Mouse (Mus musculus): ENCODE measurements around the gene Ckap4. TPM values are rescaled to one million over a fixed set of nuclear protein-coding genes. Genes with fewer than 3 reads are reported as not detected.

Ckap4 gene
- total RNA-seq, 1 experiment: 86.8 TPM

DNA sequence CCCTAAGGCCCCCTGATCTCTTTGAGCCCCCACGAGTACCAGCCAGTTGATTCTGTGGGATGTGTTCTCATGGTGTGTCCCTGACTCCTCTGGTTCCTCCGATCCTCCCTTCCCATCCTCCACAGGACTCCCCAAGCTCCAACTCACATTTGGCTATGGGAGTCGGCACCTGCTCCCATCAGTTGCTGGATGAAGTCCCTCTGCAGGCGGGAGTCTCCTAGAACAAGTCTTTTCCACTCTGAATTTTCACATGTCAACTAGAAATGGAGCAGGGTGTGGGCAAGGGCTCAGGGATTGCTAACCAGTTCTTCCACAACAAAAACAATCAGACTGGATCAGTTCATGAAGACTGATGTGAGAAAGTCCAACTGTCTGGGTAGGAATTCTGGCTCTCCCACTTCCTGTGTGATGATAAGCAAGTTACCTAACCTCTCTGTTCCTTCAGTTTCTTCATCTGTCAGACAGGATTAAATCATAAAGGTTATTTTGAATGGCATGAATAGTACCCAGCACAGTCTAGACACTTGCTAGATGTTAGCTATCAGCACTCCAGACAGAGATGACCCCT lies 56.7 kb downstream of the Ckap4 start:
- Histone ChIP-seq H3K27ac (ENCODE audit: insufficient read depth, low read depth, low read length, poor library complexity, severe bottlenecking) (no peak overlapping the region), H3K36me3 (ENCODE audit: control insufficient read depth, insufficient read depth, low read length, poor library complexity, severe bottlenecking) (no peaks in the 10 kb centered on the region)

More for the DNA sequence above, 56.7 kb downstream of the Ckap4 start:
- Histone ChIP-seq H3K9ac (ENCODE audit: insufficient read depth, low read depth, low read length, poor library complexity, severe bottlenecking) (no peak overlapping the region), H3K9me3 (ENCODE audit: control insufficient read depth, insufficient read depth, low read depth, low read length) (no peaks in the 10 kb centered on the region), H3K4me3 (ENCODE audit: insufficient read depth in 1 of 2, low read depth in 1 of 2, low read length in 2 of 2, poor library complexity in 1 of 2, severe bottlenecking in 1 of 2) (no peak overlapping the region), H3K4me1 (ENCODE audit: control insufficient read depth in 2 of 2, insufficient read depth in 2 of 2, low read length in 2 of 2, poor library complexity in 1 of 2) (peaks cover 0 to 2% of the 10 kb centered on the region in 2 experiments; a peak in 1 of 4 replicates)
- no peak for DNase-seq (ENCODE audit: low read depth, low spot score)
- TF ChIP-seq MAFK (IDR thresholded peaks at IDR 0.05; ENCODE audit: insufficient read depth, low read depth, low read length) (no peak), HCFC1 (IDR thresholded peaks at IDR 0.05; ENCODE audit: borderline replicate concordance, insufficient read depth, low read length) (no peak), ZNF384 (IDR thresholded peaks at IDR 0.05; ENCODE audit: low read depth, low read length) (no peak), CHD2 (IDR thresholded peaks at IDR 0.05; ENCODE audit: low read depth, low read length) (no peak), ZC3H11A (IDR thresholded peaks at IDR 0.05; ENCODE audit: borderline replicate concordance, low read depth, low read length) (no peak)
- in situ Hi-C loops (cut with MboI; ENCODE audit: low sequenced_read_pairs in 2 of 2, unreplicated experiment in 2 of 2): no loop called here

Other genes starting within 250 kb of the Ckap4 start
- gene Nuak1, start 93.5 kb downstream of the Ckap4 start, total RNA-seq (2012; rRNA removed): 8.5 and 15.1 TPM in 2 replicates
- 2.8 and 2.9 TPM in 2 replicates for gene Tcp11l2, start 42.6 kb upstream of the Ckap4 start, total RNA-seq (2012; rRNA removed)
- 29.2 and 30.4 TPM in 2 replicates for gene Polr3b, start 88.2 kb upstream of the Ckap4 start, total RNA-seq (2012; rRNA removed)
- gene Rfx4, start 222.0 kb upstream of the Ckap4 start, total RNA-seq (2012; rRNA removed): 0.85 and 1.2 TPM in 2 replicates

Measured in ES-E14 (cell line).